Mouse (Mus musculus) G1E (cell line): ENCODE results near the gene Rgs9.

Source experiments
- CTCF ChIP-seq: IDR thresholded peaks from 2 replicates; pipeline ENCODE4 v1.5.1; 2012; ENCODE audit warnings: low read depth, low read length, inconsistent platforms, mixed read lengths
- GATA1 ChIP-seq: IDR thresholded peaks from 2 replicates; pipeline ENCODE4 v1.6.1; 2012; ENCODE audit warnings: borderline replicate concordance, low read length, inconsistent platforms, mixed read lengths

DNA sequence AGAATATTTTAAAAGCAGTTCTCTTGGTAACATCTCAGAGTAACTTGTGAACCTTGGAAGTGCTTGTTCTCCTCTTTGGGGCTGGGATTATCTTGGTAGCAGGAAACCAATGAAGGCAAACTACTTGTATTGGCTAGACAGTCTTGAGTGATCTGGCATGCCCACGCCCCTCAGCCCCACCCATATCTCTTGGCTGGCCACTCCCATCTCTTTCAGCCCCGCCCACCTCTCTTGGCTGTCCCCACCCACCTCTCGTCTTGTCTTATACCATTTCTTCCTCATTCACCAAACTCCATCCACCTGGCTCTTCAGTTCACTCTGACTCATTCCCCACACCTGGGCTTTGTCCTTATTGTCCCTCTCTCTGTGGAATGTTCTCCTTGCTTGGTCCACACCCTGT is 64.3 kb downstream of the Rgs9 start:
- TF ChIP-seq CTCF (no peak), GATA1 (no peak)
